Mouse (Mus musculus): ENCODE results near the gene Cd44.

Cd44 gene

GRCm38 (mm10) chr2:102900875-102901827 is at the start of gene Cd44:
TSS of gene Cd44 (minus strand) at chr2:102901665.
- in situ Hi-C loops (cut with MseI, MboI), result no loop called here

GRCm38 (mm10) chr2:102948481-102948857 is 47.0 kb upstream of the Cd44 start:
- in situ Hi-C loops (cut with MseI, MboI), result no loop called here

- in situ Hi-C loops (cut with MseI, MboI), result no loop called here
These were observed 46.5 kb upstream of the Cd44 start for GRCm38 (mm10) chr2:102947846-102948480.

GRCm38 (mm10) chr2:102945111-102945510 is 43.6 kb upstream of the Cd44 start:
- in situ Hi-C loops (cut with MseI, MboI), result no loop called here

GRCm38 (mm10) chr2:102944415-102945012 is 43.0 kb upstream of the Cd44 start:
- in situ Hi-C loops (cut with MseI, MboI), result no loop called here

GRCm38 (mm10) chr2:102943983-102944382 is 42.5 kb upstream of the Cd44 start:
- in situ Hi-C loops (cut with MseI, MboI), result no loop called here

- in situ Hi-C loops (cut with MseI, MboI), result no loop called here
These were observed 41.3 kb upstream of the Cd44 start for GRCm38 (mm10) chr2:102942782-102943080.

- in situ Hi-C loops (cut with MseI, MboI), result no loop called here
These were observed 40.7 kb upstream of the Cd44 start for GRCm38 (mm10) chr2:102941937-102942781.

GRCm38 (mm10) chr2:102940813-102941361 is 39.4 kb upstream of the Cd44 start:
- in situ Hi-C loops (cut with MseI, MboI), result no loop called here

- in situ Hi-C loops (cut with MseI, MboI), result no loop called here
These were observed 38.7 kb upstream of the Cd44 start for GRCm38 (mm10) chr2:102940158-102940557.

- in situ Hi-C loops (cut with MseI, MboI), result no loop called here
These were observed 35.4 kb upstream of the Cd44 start for GRCm38 (mm10) chr2:102936886-102937285.

- in situ Hi-C loops (cut with MseI, MboI), result no loop called here
These were observed 33.4 kb upstream of the Cd44 start for GRCm38 (mm10) chr2:102934834-102935233.

- in situ Hi-C loops (cut with MseI, MboI), result no loop called here
These were observed 32.3 kb upstream of the Cd44 start for GRCm38 (mm10) chr2:102933787-102934186.

- in situ Hi-C loops (cut with MseI, MboI), result no loop called here
These were observed 31.7 kb upstream of the Cd44 start for GRCm38 (mm10) chr2:102933142-102933541.

GRCm38 (mm10) chr2:102932667-102933066 is 31.2 kb upstream of the Cd44 start:
- in situ Hi-C loops (cut with MseI, MboI), result no loop called here

- in situ Hi-C loops (cut with MseI, MboI), result no loop called here
These were observed 26.7 kb upstream of the Cd44 start for GRCm38 (mm10) chr2:102928211-102928610.

- in situ Hi-C loops (cut with MseI, MboI), result no loop called here
These were observed 23.0 kb upstream of the Cd44 start for GRCm38 (mm10) chr2:102924480-102924879.

- in situ Hi-C loops (cut with MseI, MboI), result no loop called here
These were observed 22.2 kb upstream of the Cd44 start for GRCm38 (mm10) chr2:102923682-102924081.

GRCm38 (mm10) chr2:102922066-102922465 is 20.6 kb upstream of the Cd44 start:
- in situ Hi-C loops (cut with MseI, MboI), result no loop called here

- in situ Hi-C loops (cut with MseI, MboI), result no loop called here
These were observed 16.8 kb upstream of the Cd44 start for GRCm38 (mm10) chr2:102918301-102918700.

GRCm38 (mm10) chr2:102916596-102916995 is 15.1 kb upstream of the Cd44 start:
- in situ Hi-C loops (cut with MseI, MboI), result no loop called here
